Mouse (Mus musculus) hindbrain, embryonic 16.5 days (tissue): ENCODE measurements around the gene Zdhhc16. TPM values are rescaled to one million over a fixed set of nuclear protein-coding genes. Genes with fewer than 3 reads are reported as not detected.

Experiments
- ATAC-seq: fragments of 200-750 bp; cut with Nextera tagmentation; 2 replicates; pipeline ENCODE4 v1.8.0; 2017; ENCODE audit warnings: moderate TSS enrichment, moderate library complexity
- H3K27ac ChIP-seq: fragments of 300-500 bp; sonication (generic); 2 replicates; pipeline ENCODE4 v1.5.1; 2014; ENCODE audit warnings: low read depth, mild to moderate bottlenecking, control low read depth, low read length, moderate library complexity
- H3K27me3 ChIP-seq: fragments of 300-500 bp; sonication (generic); replicated peaks from 2 replicates; pipeline ENCODE4 v1.6.1; 2014; ENCODE audit warnings: low read length; ENCODE audit not compliant: control insufficient read depth, insufficient read depth
- H3K36me3 ChIP-seq: fragments of 300-500 bp; sonication (generic); 2 replicates; pipeline ENCODE4 v1.6.1; 2014; ENCODE audit warnings: mild to moderate bottlenecking, low read length, moderate library complexity, mixed read lengths; ENCODE audit not compliant: control insufficient read depth, insufficient read depth
- H3K4me1 ChIP-seq: fragments of 300-500 bp; sonication (generic); 2 replicates; pipeline ENCODE4 v1.6.1; 2014; ENCODE audit warnings: low read depth, low read length; ENCODE audit not compliant: control insufficient read depth, insufficient read depth
- H3K4me2 ChIP-seq: fragments of 300-500 bp; sonication (generic); 2 replicates; pipeline ENCODE4 v1.6.1; 2014; ENCODE audit warnings: mild to moderate bottlenecking, low read length, control low read depth, moderate library complexity
- H3K4me3 ChIP-seq: fragments of 300-500 bp; sonication (generic); 2 replicates; pipeline ENCODE4 v1.5.1; 2014; ENCODE audit warnings: mild to moderate bottlenecking, low read length, control low read depth, moderate library complexity
- H3K9ac ChIP-seq: fragments of 300-500 bp; sonication (generic); 2 replicates; pipeline ENCODE4 v1.6.1; 2014; ENCODE audit warnings: low read depth, mild to moderate bottlenecking, control low read depth, low read length, moderate library complexity
- H3K9me3 ChIP-seq: fragments of 300-500 bp; sonication (generic); 2 replicates; pipeline ENCODE4 v1.6.1; 2014; ENCODE audit warnings: mild to moderate bottlenecking, low read length, moderate library complexity; ENCODE audit not compliant: control insufficient read depth
- WGBS: fragments of 180-500 bp; shearing (Covaris S2); extraction: QIAGEN DNeasy Blood & Tissue Kit; methylation state at CpG from one replicate; pipeline ENCODE4 v1.1.7; 2014; 5-methylcytosine and 5-hydroxymethylcytosine counted together
- polyA plus RNA-seq: library from polyadenylated mRNA; unstranded; fragments of >200 nt; fragmentation: Nextera tagmentation; extraction: Ambion mirVana; gene quantifications from 2 replicates; pipeline ENCODE4 v1.2.1, GENCODE M21; 2015

Gene Zdhhc16
- polyA plus RNA-seq, 1 experiment from 2014 or later: 91.3 TPM

DNA sequence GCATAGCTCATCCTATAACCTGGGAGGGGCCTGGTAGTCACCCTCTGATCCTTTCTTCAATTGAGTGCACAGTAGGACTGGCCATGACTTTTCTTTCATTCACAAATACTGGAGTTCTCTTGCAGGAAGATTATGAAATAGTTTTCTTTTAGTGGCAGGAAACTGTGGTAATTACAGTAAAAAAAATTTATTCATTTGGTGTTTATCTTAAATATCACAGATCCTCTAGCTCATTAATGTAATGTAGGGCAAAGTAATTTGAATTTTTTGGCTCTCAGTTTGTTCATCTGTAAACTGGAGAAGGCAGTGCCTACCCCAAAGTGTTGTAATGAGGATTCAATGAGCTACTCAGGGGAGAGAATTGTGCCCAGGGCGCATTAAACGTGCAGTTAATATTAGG lies 59.7 kb downstream of the Zdhhc16 start:
- no peak for ATAC-seq
- H3K9me3 ChIP-seq: no peaks in the 10 kb centered on the region
- no peak overlapping the region for H3K4me2 ChIP-seq
- 85% methylated on average over 2 of the region's 2 CpGs for WGBS
- H3K4me3 ChIP-seq: no peak overlapping the region
- H3K27ac ChIP-seq: no peak overlapping the region
- H3K4me1 ChIP-seq: peaks cover 13% of the 10 kb centered on the region
- H3K36me3 ChIP-seq: no peaks in the 10 kb centered on the region
- H3K27me3 ChIP-seq: no peaks in the 10 kb centered on the region
- H3K9ac ChIP-seq: no peak overlapping the region

DNA sequence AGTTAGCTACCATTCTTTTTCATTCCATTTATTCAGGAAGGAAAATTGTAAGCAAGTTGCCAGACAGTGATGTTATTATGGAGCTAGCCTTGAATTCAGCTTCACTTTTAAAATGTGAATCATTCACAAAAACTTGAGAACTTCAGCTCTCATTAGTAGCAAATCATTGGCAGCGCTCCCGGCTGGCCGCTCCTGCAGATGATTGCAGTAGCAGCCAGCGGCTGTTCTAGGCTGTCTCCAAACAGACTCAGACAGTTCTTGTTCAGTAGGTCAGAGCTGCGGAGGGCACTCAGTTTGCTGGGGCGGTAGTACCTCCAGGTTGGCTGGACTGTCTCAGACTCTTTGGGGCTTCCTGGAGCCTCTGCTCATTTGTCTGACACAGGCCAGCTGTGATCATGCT lies 60.2 kb downstream of the Zdhhc16 start:
- peaks cover 13% of the 10 kb centered on the region for H3K4me1 ChIP-seq
- no peak overlapping the region for H3K4me3 ChIP-seq
- H3K36me3 ChIP-seq: no peaks in the 10 kb centered on the region
- H3K27me3 ChIP-seq: no peaks in the 10 kb centered on the region
- no peak for ATAC-seq
- no peaks in the 10 kb centered on the region for H3K9me3 ChIP-seq
- WGBS: 65% methylated on average over 6 of the region's 6 CpGs
- H3K27ac ChIP-seq: no peak overlapping the region
- H3K9ac ChIP-seq: no peak overlapping the region
- no peak overlapping the region for H3K4me2 ChIP-seq

Other genes with a start within 250 kb of the Zdhhc16 start
- gene Slit1, start 189.8 kb upstream of the Zdhhc16 start, polyA plus RNA-seq: 17.4 and 23.1 TPM in 2 replicates
- gene Arhgap19, start 131.4 kb upstream of the Zdhhc16 start, polyA plus RNA-seq: 3.8 and 5.9 TPM in 2 replicates
- 18.2 and 19.6 TPM in 2 replicates for gene Frat1, start 103.5 kb upstream of the Zdhhc16 start, polyA plus RNA-seq
- gene Frat2, start 85.3 kb upstream of the Zdhhc16 start, polyA plus RNA-seq: 4.3 and 4.6 TPM in 2 replicates
- 16.6 and 21.2 TPM in 2 replicates for gene Rrp12, start 37.3 kb upstream of the Zdhhc16 start, polyA plus RNA-seq
- gene Pgam1, start 21.6 kb upstream of the Zdhhc16 start, polyA plus RNA-seq: 619 and 637 TPM in 2 replicates
- 52.4 and 55.9 TPM in 2 replicates for gene Exosc1, start 57 bp upstream of the Zdhhc16 start, polyA plus RNA-seq
- 30.0 and 31.3 TPM in 2 replicates for gene Mms19, start 47.7 kb downstream of the Zdhhc16 start, polyA plus RNA-seq
- gene Ubtd1, start 48.3 kb downstream of the Zdhhc16 start, polyA plus RNA-seq: 13.4 and 15.2 TPM in 2 replicates
- gene Ankrd2, start 102.5 kb downstream of the Zdhhc16 start, polyA plus RNA-seq: 1.1 and 1.5 TPM in 2 replicates
- gene Hoga1, start 112.1 kb downstream of the Zdhhc16 start, polyA plus RNA-seq: 2.0 and 2.4 TPM in 2 replicates
- not detected in 2 replicates for gene 4933411K16Rik, start 118.8 kb downstream of the Zdhhc16 start, polyA plus RNA-seq
- gene Morn4, start 152.9 kb downstream of the Zdhhc16 start, polyA plus RNA-seq: 137 and 139 TPM in 2 replicates
- gene Pi4k2a, start 157.0 kb downstream of the Zdhhc16 start, polyA plus RNA-seq: 9.6 and 23.9 TPM in 2 replicates
- 12.2 and 12.6 TPM in 2 replicates for gene Avpi1, start 195.6 kb downstream of the Zdhhc16 start, polyA plus RNA-seq
- 1.5 and 2.3 TPM in 2 replicates for gene Marveld1, start 213.9 kb downstream of the Zdhhc16 start, polyA plus RNA-seq
- 56.4 and 62.4 TPM in 2 replicates for gene Zfyve27, start 230.5 kb downstream of the Zdhhc16 start, polyA plus RNA-seq